Mouse (Mus musculus): ENCODE data around the gene Syt3. TPM values are rescaled to one million over a fixed set of nuclear protein-coding genes. Genes with fewer than 3 reads are reported as not detected.

Gene Syt3
- polyA plus RNA-seq, 1 experiment from 2014 or later, result 75.4 TPM

DNA sequence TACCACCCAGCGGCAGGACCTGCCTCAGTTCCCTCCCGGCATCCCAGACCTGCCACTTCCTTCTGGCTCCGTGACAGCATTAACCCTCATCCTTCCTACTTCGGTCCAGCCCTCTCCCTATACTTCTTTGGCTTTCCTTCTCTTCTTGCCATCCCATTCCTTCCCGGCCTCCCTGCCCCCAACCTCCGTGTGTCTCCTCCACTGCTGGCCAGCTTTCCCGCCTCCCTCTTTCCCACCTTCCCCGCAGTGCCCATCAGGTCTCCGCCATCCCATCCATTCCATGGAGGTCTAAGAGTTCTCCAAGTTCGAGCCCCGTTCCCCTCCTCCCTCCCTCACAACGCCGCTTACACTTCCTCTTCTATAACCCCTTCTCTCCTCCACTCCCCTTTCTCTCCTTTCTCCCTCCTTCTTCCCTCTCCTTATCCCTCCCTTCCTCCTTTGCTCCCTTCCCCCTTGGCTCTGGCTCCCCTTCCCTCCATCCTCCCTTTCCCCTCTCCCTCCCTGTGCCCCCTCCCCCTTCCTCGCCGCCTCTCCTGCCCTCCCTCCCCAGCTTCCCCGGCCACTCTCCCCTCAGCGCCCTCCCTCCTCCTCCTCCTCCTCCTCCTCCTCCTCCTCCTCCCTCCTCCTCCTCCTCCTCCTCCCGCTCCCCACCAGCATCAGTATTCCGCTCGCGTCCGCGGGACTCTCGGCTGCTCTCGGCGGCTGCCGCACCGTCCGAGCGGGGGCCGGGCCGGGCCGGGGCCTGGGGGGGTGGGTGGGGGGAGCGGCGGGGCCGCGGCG lies 44.5 kb downstream of the Syt3 start:
- ATAC-seq (ENCODE audit: low FRiP score), result peak; percentile 46
- peak overlapping the region; percentile 92 for H3K4me2 ChIP-seq
- H3K27ac ChIP-seq (replicated peaks), result peak overlapping the region; percentile 99
- H3K4me3 ChIP-seq (replicated peaks), result peak overlapping the region; percentile 81
- H3K4me1 ChIP-seq, result peaks cover 56% of the 10 kb centered on the region
- WGBS, result 0% methylated on average over 18 of the region's 38 CpGs
- no peaks in the 10 kb centered on the region for H3K27me3 ChIP-seq (replicated peaks)
- H3K9ac ChIP-seq (replicated peaks), result peak overlapping the region; percentile 95
- no peaks in the 10 kb centered on the region for H3K36me3 ChIP-seq
- no peaks in the 10 kb centered on the region for H3K9me3 ChIP-seq (replicated peaks)

GRCm38 (mm10) chr7:44428968-44429521 lies 45.1 kb downstream of the Syt3 start, which contains the start of gene Lrrc4b:
Gene Lrrc4b (plus strand): TSS chr7:44429018.
- Histone ChIP-seq H3K27ac (replicated peaks) (peak within 1 kb of the TSS; percentile 99), H3K9me3 (replicated peaks) (no peaks in the 10 kb centered on the region), H3K4me3 (replicated peaks) (peak within 1 kb of the TSS; percentile 81), H3K4me1 (peaks cover 61% of the 10 kb centered on the region), H3K9ac (replicated peaks) (peak within 1 kb of the TSS; percentile 95), H3K4me2 (peak within 1 kb of the TSS; percentile 92), H3K36me3 (no peaks in the 10 kb centered on the region), H3K27me3 (replicated peaks) (no peaks in the 10 kb centered on the region)
- peak; percentile 53 for ATAC-seq (ENCODE audit: low FRiP score)
- 2% methylated on average over 43 of the region's 69 CpGs for WGBS

- Histone ChIP-seq H3K36me3 (peaks cover 1% of the 10 kb centered on the region; the same call in 1 of the 2 replicates), H3K4me3 (replicated peaks) (peak overlapping the region; percentile 81), H3K4me2 (peak overlapping the region; percentile 92), H3K27ac (replicated peaks) (peak overlapping the region; percentile 99), H3K9me3 (replicated peaks) (no peaks in the 10 kb centered on the region), H3K4me1 (peaks cover 64% of the 10 kb centered on the region), H3K9ac (replicated peaks) (peak overlapping the region; percentile 95), H3K27me3 (replicated peaks) (no peaks in the 10 kb centered on the region)
- 1% methylated on average over 32 of the region's 32 CpGs for WGBS
- ATAC-seq (ENCODE audit: low FRiP score), result peak; percentile 36
Observed at GRCm38 (mm10) chr7:44429534-44430488, 45.9 kb downstream of the Syt3 start.

GRCm38 (mm10) chr7:44432550-44432949 lies 48.6 kb downstream of the Syt3 start:
- no peak for ATAC-seq (ENCODE audit: low FRiP score)
- WGBS, result 74% methylated on average over 6 of the region's 6 CpGs
- no peaks in the 10 kb centered on the region for H3K27me3 ChIP-seq (replicated peaks)
- no peak overlapping the region for H3K4me2 ChIP-seq
- peaks cover 60% of the 10 kb centered on the region for H3K4me1 ChIP-seq
- peaks cover 5% of the 10 kb centered on the region; the same call in 1 of the 2 replicates for H3K36me3 ChIP-seq
- H3K9ac ChIP-seq (replicated peaks), result no peak overlapping the region
- H3K27ac ChIP-seq (replicated peaks), result no peak overlapping the region
- H3K9me3 ChIP-seq (replicated peaks), result no peaks in the 10 kb centered on the region
- no peak overlapping the region for H3K4me3 ChIP-seq (replicated peaks)

DNA sequence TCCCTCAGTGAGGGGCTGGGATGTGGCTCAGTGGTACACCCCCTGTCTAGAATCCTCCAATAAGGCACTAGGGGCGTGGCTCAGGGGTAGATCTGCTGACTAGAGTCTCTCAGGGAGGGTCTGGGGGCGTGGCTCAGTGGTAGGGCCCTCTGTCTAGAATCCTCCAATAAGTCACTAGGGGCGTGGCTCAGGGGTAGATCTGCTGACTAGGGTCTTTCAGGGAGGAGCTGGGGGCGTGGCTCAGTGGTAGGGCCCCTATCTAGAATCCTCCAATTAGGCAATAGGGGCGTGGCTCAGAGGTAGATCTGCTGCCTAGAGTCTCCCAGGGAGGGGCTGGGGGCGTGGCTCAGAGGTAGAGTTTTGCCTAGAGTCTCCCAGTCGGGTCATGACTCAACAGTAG lies 49.5 kb downstream of the Syt3 start:
- Histone ChIP-seq H3K4me1 (peaks cover 59% of the 10 kb centered on the region), H3K9me3 (replicated peaks) (no peaks in the 10 kb centered on the region), H3K4me2 (no peak overlapping the region), H3K27ac (replicated peaks) (no peak overlapping the region), H3K36me3 (peaks cover 5% of the 10 kb centered on the region; the same call in 1 of the 2 replicates), H3K27me3 (replicated peaks) (no peaks in the 10 kb centered on the region), H3K4me3 (replicated peaks) (no peak overlapping the region), H3K9ac (replicated peaks) (no peak overlapping the region)
- WGBS, result 8% methylated on average over 7 of the region's 7 CpGs
- peak; percentile 7; the same call in 1 of the 2 replicates for ATAC-seq (ENCODE audit: low FRiP score)

DNA sequence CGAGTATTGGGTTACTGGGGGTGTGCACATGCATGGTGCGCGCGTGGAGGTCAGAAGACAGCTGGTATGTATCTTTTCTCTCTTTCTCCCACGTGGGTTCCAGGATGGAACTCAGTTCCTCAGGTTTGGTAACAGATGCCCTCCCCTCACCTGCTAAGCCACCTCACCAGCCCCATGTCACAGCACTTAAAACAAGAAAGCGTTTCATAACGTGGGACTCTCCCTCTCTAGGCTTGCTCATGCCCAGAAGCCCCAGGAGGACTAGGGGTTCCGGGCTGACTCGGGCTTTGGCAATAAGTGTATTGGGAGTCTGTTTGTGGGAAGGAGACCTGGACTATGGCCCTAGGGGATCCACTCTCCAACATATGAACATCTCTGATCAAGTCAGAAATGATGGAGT lies 50.2 kb downstream of the Syt3 start:
- no peak for ATAC-seq (ENCODE audit: low FRiP score)
- Histone ChIP-seq H3K27me3 (replicated peaks) (no peaks in the 10 kb centered on the region), H3K4me3 (replicated peaks) (no peak overlapping the region), H3K9ac (replicated peaks) (no peak overlapping the region), H3K9me3 (replicated peaks) (no peaks in the 10 kb centered on the region), H3K4me2 (no peak overlapping the region), H3K4me1 (peaks cover 59% of the 10 kb centered on the region), H3K36me3 (peaks cover 5% of the 10 kb centered on the region; the same call in 1 of the 2 replicates), H3K27ac (replicated peaks) (no peak overlapping the region)
- 74% methylated on average over 9 of the region's 9 CpGs for WGBS

GRCm38 (mm10) chr7:44435796-44436195 lies 51.9 kb downstream of the Syt3 start:
- Histone ChIP-seq H3K9ac (replicated peaks) (no peak overlapping the region), H3K4me2 (no peak overlapping the region), H3K27ac (replicated peaks) (no peak overlapping the region), H3K36me3 (peaks cover 5% of the 10 kb centered on the region; the same call in 1 of the 2 replicates), H3K4me1 (peaks cover 47% of the 10 kb centered on the region), H3K27me3 (replicated peaks) (no peaks in the 10 kb centered on the region), H3K4me3 (replicated peaks) (no peak overlapping the region), H3K9me3 (replicated peaks) (no peaks in the 10 kb centered on the region)
- ATAC-seq (ENCODE audit: low FRiP score), result no peak
- WGBS, result 60% methylated on average over 5 of the region's 5 CpGs

- Histone ChIP-seq H3K4me1 (peaks cover 47% of the 10 kb centered on the region), H3K9ac (replicated peaks) (no peak overlapping the region), H3K27me3 (replicated peaks) (no peaks in the 10 kb centered on the region), H3K27ac (replicated peaks) (no peak overlapping the region), H3K36me3 (peaks cover 5% of the 10 kb centered on the region; the same call in 1 of the 2 replicates), H3K9me3 (replicated peaks) (no peaks in the 10 kb centered on the region), H3K4me2 (no peak overlapping the region), H3K4me3 (replicated peaks) (no peak overlapping the region)
- ATAC-seq (ENCODE audit: low FRiP score), result no peak
- 5% methylated on average over 1 of the region's 1 CpGs for WGBS
Observed at GRCm38 (mm10) chr7:44436267-44436666, 52.4 kb downstream of the Syt3 start.

- Histone ChIP-seq H3K4me3 (replicated peaks) (no peak overlapping the region), H3K36me3 (peaks cover 5% of the 10 kb centered on the region; the same call in 1 of the 2 replicates), H3K27me3 (replicated peaks) (no peaks in the 10 kb centered on the region), H3K27ac (replicated peaks) (no peak overlapping the region), H3K9me3 (replicated peaks) (no peaks in the 10 kb centered on the region), H3K4me1 (peaks cover 43% of the 10 kb centered on the region), H3K4me2 (no peak overlapping the region), H3K9ac (replicated peaks) (no peak overlapping the region)
- ATAC-seq (ENCODE audit: low FRiP score), result no peak
- 95% methylated on average over 1 of the region's 1 CpGs for WGBS
Observed at GRCm38 (mm10) chr7:44437188-44437587, 53.3 kb downstream of the Syt3 start.

DNA sequence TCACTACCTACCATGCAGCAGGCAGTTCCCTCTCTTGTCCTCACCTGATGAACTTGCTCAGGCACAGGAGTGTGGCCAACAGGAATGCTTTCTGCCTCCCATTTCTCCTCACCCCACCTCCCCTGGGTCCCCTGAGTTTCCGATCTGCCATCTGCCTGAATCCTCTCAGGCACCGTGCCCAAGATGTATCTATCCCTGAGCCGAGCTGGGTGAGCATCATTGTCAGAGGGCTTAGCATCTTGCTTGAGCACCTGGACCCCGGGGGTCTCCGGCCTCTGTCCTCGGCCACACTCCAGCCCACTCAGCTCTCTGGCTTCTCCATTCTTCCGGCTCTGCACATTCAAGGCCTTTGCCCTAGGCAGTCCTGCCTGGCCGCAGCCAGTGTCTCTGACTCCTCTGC lies 54.0 kb downstream of the Syt3 start:
- peaks cover 5% of the 10 kb centered on the region; the same call in 1 of the 2 replicates for H3K36me3 ChIP-seq
- H3K4me1 ChIP-seq, result peaks cover 35% of the 10 kb centered on the region
- H3K4me2 ChIP-seq, result no peak overlapping the region
- 58% methylated on average over 8 of the region's 8 CpGs for WGBS
- no peaks in the 10 kb centered on the region for H3K9me3 ChIP-seq (replicated peaks)
- no peak overlapping the region for H3K27ac ChIP-seq (replicated peaks)
- H3K4me3 ChIP-seq (replicated peaks), result no peak overlapping the region
- no peak for ATAC-seq (ENCODE audit: low FRiP score)
- H3K9ac ChIP-seq (replicated peaks), result peak overlapping the region; percentile 28; the same call in 1 of the 2 replicates
- no peaks in the 10 kb centered on the region for H3K27me3 ChIP-seq (replicated peaks)

GRCm38 (mm10) chr7:44439696-44440095 lies 55.8 kb downstream of the Syt3 start:
- H3K9me3 ChIP-seq (replicated peaks), result no peaks in the 10 kb centered on the region
- H3K27me3 ChIP-seq (replicated peaks), result no peaks in the 10 kb centered on the region
- H3K9ac ChIP-seq (replicated peaks), result no peak overlapping the region
- no peak overlapping the region for H3K27ac ChIP-seq (replicated peaks)
- H3K4me1 ChIP-seq, result peaks cover 39% of the 10 kb centered on the region
- no peak for ATAC-seq (ENCODE audit: low FRiP score)
- WGBS, result 83% methylated on average over 2 of the region's 2 CpGs
- H3K4me3 ChIP-seq (replicated peaks), result no peak overlapping the region
- no peak overlapping the region for H3K4me2 ChIP-seq
- H3K36me3 ChIP-seq, result peaks cover 5% of the 10 kb centered on the region; the same call in 1 of the 2 replicates

Measured in neural tube, embryonic 15.5 days (tissue).